Mouse (Mus musculus): ENCODE measurements around the gene Camk1d.

DNA sequence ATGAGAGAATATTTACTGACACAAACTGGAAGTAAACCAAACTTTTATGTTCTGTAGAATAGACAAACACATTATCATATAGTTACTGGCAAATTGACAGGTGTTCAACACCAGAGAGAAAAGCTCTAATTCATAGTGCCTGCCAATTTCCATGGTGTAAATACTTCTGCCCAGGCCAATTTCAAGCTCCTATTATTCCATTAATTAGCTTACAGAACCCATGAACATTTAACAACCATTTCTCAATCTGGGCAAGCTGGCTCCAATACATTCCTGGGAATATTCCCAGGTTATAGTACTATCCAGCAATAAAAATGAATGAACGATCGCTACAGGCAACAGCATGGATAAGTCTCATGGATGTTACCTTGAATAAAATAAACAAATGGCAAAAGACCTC is 452.0 kb downstream of the Camk1d start:
- TF ChIP-seq POLR2A (IDR thresholded peaks at IDR 0.05; ENCODE audit: borderline replicate concordance, extremely low read depth, insufficient read depth, insufficient read length, poor library complexity, severe bottlenecking) (no peak), CTCF (IDR thresholded peaks at IDR 0.05; ENCODE audit: borderline replicate concordance, extremely low read depth, insufficient read depth, insufficient read length) (no peak)
